Mouse (Mus musculus): ENCODE measurements at regions not wholly inside any gene's neighbourhood (a gene's known extent, or its start where the extent isn't known, plus 50 kb on each side); places are given as distances from the start of the nearest gene placed in this dataset.

DNA sequence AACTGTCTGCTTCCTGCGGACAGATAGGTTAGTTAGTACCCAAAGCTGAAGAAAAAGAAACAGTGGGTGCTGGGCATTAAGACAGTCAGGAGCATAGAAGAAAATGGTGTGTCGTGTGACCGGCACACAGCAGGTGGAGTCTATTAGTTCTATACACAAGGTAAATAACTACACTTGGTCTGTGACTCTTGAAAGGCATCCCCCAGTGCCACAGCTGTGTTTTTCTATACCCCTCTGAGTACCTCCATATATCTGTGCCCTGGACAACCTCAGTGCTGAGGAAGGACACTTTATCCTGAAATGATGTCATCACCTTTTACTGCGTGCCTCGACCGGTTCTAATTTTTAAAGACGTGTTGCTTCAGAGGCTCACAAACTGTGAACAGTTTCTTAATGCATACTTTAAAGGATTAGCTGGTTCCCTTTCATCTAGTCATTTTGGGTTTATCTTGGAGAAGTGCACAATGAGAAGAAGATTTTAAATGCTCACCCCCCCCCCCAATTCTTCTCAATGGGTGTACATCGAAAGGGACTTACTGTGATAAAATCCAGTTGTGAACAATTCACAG lies 666.1 kb downstream of the Pkhd1 start:
- DNase-seq (ENCODE audit: low read depth): no peak
- TF ChIP-seq POLR2A (IDR thresholded peaks at IDR 0.05; ENCODE audit: borderline replicate concordance, extremely low read depth, insufficient read depth, insufficient read length, poor library complexity, severe bottlenecking) (no peak), CTCF (IDR thresholded peaks at IDR 0.05; ENCODE audit: borderline replicate concordance, extremely low read depth, insufficient read depth, insufficient read length) (no peak)

DNA sequence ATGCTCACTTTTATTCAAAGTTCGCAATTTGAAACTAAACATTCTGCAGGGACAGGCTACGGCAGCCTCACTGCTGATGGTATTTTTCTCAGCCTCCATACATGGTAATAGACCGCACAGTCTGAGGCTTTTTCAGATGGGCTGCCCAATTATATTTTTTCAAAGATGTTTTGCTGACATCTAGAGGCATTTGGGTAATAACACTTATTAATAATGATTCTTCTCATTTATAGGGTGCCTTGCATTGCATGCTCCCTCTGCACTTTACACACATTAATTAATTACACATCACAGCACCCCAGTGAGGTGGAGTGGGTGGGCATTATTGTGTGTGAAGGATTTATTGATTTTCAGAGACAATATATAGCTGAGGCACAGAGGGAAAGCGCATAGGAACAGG lies 644.5 kb downstream of the Pkhd1 start:
- DNase-seq (ENCODE audit: low read depth): peak; percentile 77

GRCm38 (mm10) chr1:19973981-19974380 lies 643.9 kb downstream of the Pkhd1 start:
- no peak for DNase-seq (ENCODE audit: low read depth)
- TF ChIP-seq POLR2A (IDR thresholded peaks at IDR 0.05; ENCODE audit: borderline replicate concordance, extremely low read depth, insufficient read depth, insufficient read length, poor library complexity, severe bottlenecking) (no peak), CTCF (IDR thresholded peaks at IDR 0.05; ENCODE audit: borderline replicate concordance, extremely low read depth, insufficient read depth, insufficient read length) (no peak)

More for the DNA sequence above, 644.5 kb downstream of the Pkhd1 start:
- TF ChIP-seq POLR2A (IDR thresholded peaks at IDR 0.05; ENCODE audit: borderline replicate concordance, extremely low read depth, insufficient read depth, insufficient read length, poor library complexity, severe bottlenecking) (no peak), CTCF (IDR thresholded peaks at IDR 0.05; ENCODE audit: borderline replicate concordance, extremely low read depth, insufficient read depth, insufficient read length) (no peak)

DNA sequence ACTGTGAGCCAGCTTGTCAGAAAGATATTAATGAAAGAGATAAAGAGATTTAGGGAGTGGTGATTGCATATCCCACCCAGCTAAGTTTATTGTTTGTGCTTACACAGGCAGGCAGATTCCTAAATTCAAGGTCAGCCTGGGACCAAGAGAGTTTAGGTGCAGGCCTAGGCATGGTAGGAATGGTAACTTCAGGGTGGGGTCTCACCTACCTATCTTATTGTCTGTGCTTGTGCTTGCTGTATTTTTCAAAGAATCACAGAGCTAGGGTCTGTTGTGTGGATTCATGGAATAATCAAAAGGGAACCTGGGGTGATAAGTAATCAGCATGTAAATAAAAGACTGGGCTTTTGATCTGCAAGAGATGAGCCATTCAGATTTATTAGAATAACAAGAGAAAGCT lies 642.4 kb downstream of the Pkhd1 start:
- TF ChIP-seq CTCF (IDR thresholded peaks at IDR 0.05; ENCODE audit: borderline replicate concordance, extremely low read depth, insufficient read depth, insufficient read length) (no peak), POLR2A (IDR thresholded peaks at IDR 0.05; ENCODE audit: borderline replicate concordance, extremely low read depth, insufficient read depth, insufficient read length, poor library complexity, severe bottlenecking) (no peak)
- DNase-seq (ENCODE audit: low read depth): no peak

GRCm38 (mm10) chr1:19981189-19981588 lies 636.7 kb downstream of the Pkhd1 start:
- TF ChIP-seq CTCF (IDR thresholded peaks at IDR 0.05; ENCODE audit: borderline replicate concordance, extremely low read depth, insufficient read depth, insufficient read length) (no peak), POLR2A (IDR thresholded peaks at IDR 0.05; ENCODE audit: borderline replicate concordance, extremely low read depth, insufficient read depth, insufficient read length, poor library complexity, severe bottlenecking) (no peak)
- DNase-seq (ENCODE audit: low read depth): peak; percentile 34

- TF ChIP-seq POLR2A (IDR thresholded peaks at IDR 0.05; ENCODE audit: borderline replicate concordance, extremely low read depth, insufficient read depth, insufficient read length, poor library complexity, severe bottlenecking) (no peak), CTCF (IDR thresholded peaks at IDR 0.05; ENCODE audit: borderline replicate concordance, extremely low read depth, insufficient read depth, insufficient read length) (no peak)
- DNase-seq (ENCODE audit: low read depth): peak; percentile 67
Observed at GRCm38 (mm10) chr1:19982791-19983190, 635.1 kb downstream of the Pkhd1 start.

DNA sequence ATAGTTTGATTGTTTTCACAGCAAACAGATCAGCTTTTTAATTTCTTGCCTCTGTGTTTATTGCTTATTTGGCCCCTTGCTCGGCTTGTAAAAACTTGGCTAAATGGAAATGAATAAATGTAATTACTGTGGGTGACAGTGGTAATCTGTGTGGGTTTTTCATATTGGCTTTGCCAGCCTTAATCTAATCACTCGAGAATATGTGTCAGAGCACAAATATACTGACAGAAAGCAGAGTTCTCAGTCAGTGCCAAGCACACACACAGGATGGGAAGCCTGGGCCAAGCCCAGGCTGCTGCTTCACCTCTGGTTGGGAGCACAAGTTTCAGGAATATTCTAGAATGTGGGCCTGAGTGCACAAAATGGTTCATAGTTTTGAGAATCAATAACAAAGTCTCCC lies 634.4 kb downstream of the Pkhd1 start:
- DNase-seq (ENCODE audit: low read depth): peak; percentile 39
- no peak for TF ChIP-seq POLR2A (IDR thresholded peaks at IDR 0.05; ENCODE audit: borderline replicate concordance, extremely low read depth, insufficient read depth, insufficient read length, poor library complexity, severe bottlenecking)
- TF ChIP-seq CTCF (IDR thresholded peaks at IDR 0.05; ENCODE audit: borderline replicate concordance, extremely low read depth, insufficient read depth, insufficient read length): no peak

GRCm38 (mm10) chr1:19989921-19990320 lies 627.9 kb downstream of the Pkhd1 start:
- no peak for TF ChIP-seq POLR2A (IDR thresholded peaks at IDR 0.05; ENCODE audit: borderline replicate concordance, extremely low read depth, insufficient read depth, insufficient read length, poor library complexity, severe bottlenecking)
- no peak for TF ChIP-seq CTCF (IDR thresholded peaks at IDR 0.05; ENCODE audit: borderline replicate concordance, extremely low read depth, insufficient read depth, insufficient read length)

More at GRCm38 (mm10) chr1:19989921-19990320, 627.9 kb downstream of the Pkhd1 start:
- no peak for DNase-seq (ENCODE audit: low read depth)
